Mouse (Mus musculus) brain, adult 2 months (tissue): Measurements from ENCODE around the gene B3galnt2.
A peak's percentile ranks its signal among the peaks of the same experiment; 100 is the strongest.
"Not testable (repeated sequence)": the region's sequence is repeated elsewhere in the genome, so short reads cannot be mapped to it uniquely, and the experiment has no call there.

ENCODE experiments used
- DNase-seq: peaks from one replicate; pipeline ENCODE4 v3.0.0; 2011; ENCODE audit warnings: low read depth, low spot score

B3galnt2 gene

DNA sequence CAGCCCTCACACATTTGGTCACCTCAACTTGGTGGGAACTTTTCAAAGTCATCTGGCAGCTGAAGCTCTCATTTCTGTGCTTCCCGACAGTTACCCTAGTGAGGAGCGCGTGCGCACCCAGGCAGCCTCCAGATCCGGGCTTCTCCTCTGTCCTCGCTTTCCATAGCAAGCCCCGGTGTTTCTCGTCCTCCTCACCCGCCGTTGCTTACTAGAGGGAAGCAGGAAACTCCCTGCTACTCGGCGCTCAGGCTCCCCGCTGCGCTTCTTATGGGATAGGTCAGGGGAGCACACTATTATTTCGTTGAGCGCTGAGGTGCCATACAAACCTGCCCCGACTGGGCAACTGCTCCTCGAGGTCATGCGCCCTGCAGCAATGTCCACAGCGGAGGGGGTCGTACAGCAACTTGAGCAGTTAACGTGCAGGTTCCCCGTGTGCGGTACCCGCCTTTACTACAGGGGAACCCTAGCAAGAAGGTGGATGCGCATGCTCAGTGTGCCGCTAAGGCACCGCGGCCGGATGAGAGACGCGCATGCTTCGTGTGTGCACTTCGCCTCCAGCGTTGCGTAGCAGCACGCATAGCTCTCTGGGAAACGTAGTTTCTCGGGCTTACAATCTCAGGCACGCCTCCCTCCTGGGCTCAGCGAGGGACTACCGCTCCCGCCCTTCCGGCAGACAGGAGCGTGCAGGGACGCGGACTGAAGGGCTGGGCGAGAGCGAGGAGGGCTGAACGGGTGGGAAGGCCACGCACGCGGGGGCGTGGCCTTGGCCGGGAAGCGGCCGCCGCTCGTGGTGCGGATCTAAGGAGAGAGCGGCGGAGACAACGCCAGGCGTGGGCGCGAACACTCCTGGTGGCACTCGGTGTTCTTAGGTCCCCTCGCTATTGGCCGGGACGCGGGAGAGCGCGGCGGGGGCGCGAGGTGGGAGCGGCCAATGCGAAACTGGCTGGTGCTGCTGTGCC is at the start of gene B3galnt2:
Gene B3galnt2, plus strand, starts transcription at position 596 of the 959 bp plus-strand sequence.
- peak; percentile 100 for DNase-seq

DNA sequence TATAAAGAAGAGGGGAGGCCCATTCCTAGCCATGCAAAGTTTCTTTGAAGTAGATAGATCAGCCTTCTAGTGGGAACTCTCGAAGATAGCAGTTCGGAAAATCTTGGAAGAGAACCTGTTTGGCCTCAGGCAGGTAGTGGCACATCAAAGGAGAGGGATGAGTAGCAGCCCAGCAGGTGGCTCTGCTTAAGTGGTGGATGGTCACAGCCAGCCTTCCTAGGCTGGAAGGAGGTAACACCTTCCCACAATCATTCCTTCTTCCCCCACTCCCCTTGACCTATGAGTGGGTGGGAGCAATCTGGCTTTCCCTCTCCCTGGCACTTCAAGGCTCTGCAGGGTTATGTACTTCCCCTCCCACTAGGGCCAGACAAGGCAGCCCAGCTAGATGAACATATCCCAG is 42.9 kb upstream of the B3galnt2 start:
- DNase-seq = no peak

DNA sequence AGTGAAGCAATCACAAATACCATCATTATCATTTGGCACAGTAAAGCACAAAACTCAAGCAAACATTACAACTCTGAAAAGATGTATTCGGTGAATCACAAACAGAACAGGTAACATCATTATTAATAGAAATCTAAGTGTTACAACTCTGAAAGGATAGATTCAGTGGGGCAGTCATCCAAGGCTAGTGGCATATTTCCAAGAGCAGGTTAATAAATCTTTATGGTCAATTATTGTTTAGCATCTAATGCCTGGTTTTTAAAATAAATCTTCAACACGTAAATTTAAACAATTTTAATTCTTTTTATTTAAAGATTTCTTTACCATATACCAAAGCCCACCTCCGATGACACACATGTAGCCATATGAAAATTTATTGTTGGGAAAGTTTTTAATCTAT is 34.9 kb upstream of the B3galnt2 start:
- no peak for DNase-seq

DNA sequence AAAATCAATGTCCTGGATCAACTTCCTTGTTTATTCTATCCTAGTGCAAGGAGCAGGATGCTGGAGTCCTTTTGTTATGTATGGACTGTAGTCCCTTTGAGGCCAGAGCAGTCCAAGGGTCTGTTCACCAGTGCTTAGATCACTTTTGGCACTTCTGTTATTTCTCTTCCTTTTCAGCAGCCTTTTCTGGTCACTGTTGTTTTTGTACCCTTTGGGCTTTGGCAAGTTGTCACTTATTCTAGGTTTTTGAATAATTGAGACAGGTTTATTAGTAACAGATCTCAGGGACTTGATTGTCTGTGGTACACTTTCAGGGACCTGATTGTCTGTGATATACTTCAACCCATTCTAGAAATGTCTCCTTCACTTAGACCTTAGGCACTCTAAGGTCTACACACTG is 31.7 kb upstream of the B3galnt2 start:
- DNase-seq = no peak

DNA sequence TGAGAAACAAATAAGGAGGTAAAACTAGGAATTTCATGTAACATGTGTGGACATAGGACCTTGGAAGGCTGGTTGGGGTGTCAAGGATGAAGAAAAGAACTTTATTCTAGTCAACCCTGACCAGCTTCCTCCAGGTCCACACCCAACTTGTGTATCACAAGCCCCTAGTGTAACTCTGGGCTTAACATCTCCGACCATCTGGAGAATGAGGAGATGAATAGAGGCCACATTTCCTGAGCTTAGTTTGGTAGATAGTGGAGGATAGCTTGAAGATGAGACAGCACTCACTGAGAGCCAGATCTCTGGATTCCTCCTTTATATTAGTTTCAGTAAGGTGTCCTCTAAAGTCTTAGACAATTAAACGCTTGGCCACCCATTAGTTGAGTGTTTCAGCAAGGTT is 24.3 kb upstream of the B3galnt2 start:
- no peak for DNase-seq

DNA sequence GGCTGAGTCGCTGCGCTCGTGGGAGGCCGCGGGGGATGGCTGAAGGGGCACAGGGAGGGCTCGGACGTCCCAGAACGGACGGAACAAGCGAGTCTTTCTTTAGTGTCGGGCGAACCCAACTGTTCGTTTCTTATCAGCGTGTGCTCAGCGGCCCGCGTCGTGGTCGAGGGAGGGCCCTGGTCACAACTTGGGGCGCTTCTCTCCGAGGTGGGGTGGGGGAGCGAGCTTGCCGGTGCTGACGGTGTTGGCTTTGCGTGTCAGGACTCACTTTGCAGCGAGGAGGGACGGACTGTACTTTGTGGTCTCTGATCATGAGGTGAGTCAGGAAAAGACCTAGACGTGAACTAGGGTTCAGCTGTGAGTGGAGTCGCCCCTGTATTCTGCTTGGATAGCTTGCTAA is 662 bp downstream of the B3galnt2 start:
- peak; percentile 29 for DNase-seq

DNA sequence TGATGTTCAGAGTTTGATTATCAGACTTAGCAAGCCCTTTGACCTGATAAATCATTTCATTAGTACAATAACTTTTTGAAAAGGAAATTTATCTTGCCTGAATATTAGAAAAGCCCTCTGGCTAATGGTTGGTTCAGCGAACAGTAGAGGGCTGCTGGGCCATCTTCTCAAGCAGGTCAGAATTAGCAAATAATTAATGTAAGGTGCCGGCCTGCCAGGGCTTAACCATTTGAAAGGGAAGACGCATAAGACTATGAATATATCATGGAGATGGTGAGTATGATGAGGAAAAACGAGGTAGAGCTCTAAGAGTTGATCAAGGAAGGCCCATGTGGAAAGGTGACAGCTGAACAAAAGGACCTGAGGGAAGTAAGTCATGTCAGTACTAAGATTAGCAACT is 2.4 kb downstream of the B3galnt2 start:
- no peak for DNase-seq

DNA sequence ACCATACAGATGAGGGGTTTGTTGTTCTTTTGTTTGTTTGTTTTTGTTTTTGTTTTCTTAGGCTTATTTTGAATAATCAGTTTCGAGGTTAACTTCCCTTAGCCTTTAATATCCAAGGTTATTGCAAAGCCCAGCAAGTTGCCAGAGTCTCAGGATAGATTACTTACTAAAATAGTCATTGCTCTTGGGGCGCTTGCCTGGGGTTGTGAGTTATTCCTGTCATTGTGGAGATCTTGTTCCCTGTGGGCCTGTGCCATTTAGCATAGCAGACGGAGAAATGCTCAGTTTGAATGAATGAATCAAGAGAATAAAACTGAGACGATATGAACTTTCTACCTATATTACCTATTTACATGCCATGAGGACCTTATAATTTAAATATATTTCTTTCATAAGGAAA is 5.9 kb downstream of the B3galnt2 start:
- no peak for DNase-seq

DNA sequence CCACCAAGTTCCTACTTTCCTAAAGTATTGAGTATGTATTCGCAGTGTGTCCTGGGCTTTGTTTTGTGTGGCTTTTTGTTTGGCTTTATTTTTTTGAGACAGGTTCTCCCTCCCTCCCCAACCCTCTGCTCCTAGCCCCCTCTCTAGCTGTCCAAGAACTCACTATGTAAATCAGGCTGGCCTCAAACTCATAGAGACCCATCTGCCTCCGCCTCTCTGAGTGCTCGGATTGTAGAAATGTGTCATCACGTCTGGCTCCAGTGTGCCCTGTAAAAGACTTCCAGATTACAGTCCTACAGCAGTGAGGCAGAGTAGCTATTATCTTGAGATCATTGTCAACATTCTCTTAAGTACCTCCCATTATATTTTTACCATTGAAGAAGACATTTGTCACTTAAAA is 6.8 kb downstream of the B3galnt2 start:
- peak; percentile 7 for DNase-seq

DNA sequence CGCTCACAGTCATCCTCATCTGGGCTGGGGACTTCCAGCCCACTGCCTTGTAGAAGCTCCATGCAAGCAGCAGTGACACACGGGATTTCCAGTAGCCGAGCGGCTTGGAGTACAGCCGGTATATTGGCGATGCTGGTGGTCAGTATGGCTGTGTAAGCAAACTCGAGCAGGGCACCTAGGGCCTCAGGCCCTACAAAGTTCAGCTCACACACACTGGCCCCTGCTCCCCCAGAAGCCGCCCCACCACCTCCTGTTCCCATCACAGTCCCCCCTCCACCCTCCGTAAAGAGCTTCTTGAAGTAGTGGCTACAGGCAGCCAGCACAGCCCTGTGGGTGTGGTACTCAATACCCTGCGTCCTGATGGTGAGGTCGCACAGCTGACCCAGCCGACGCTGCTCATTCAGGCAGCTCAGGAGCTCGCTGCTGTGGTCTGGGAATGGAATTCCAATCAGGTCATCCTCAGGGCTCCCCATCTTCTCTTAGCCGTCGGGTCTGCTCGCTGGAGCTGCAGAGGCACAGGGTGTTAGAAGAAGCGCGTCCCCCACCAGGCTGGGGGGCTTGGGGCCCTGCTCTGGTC is 11.2 kb downstream of the B3galnt2 start:
- DNase-seq = no peak

DNA sequence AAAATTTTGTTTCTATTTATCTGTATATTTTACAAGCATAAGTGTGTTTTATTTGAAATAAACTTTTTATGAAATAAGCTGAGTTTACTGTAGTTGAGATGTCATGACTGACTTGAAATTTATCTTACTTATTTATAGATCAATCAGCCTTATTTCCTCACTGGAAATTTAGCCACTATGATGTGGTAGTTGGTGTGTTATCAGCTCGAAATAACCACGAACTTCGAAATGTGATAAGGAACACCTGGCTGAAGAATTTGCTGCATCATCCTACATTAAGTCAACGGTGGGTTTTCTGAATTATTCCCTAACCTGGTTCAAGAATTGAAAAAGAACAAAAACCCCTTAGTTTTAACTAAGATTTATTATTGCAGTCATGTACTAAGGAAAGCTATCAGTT is 11.9 kb downstream of the B3galnt2 start:
- no peak for DNase-seq

DNA sequence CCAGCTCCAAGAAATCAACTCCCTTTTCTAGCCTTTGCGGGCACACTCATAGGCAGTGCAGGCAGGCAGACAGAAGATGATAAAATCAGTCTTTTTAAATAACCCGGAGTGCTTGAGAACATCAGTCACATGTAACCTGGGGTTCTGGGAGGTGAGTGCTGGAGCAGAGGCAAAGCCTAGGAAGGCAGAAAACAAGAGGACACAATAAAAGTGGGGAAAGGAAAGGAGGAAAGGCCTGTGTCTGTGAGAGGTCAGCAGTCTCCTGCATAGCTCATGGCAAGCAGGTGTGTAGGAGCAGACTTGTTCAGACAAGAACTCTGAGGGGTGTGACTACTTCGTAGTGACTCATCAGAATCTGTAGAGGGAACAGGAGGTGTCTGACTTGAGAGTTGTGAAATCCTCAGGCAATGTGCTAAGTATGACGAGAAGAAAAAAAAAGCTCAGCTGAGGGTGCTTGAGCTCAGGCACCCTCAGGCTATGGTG is 14.4 kb downstream of the B3galnt2 start:
- DNase-seq = peak; percentile 89

DNA sequence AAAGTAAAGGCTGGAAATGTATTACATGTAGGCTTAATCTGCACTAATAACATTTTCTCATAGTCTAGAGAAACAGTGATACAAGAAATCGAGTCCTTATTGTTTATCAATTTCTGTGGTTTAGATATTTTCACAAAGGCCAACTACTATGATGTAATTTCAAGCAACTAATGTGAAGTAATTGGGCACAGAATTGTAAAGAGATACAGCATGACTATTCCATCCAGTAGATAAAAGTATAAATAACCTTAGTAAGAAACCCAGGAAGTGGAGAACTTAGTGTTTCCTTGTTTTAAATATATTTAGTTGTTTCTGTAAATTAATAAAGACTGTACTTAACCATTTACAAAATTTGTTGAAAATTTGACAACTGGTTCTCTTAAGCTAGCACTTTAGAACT is 15.5 kb downstream of the B3galnt2 start:
- DNase-seq = no peak

DNA sequence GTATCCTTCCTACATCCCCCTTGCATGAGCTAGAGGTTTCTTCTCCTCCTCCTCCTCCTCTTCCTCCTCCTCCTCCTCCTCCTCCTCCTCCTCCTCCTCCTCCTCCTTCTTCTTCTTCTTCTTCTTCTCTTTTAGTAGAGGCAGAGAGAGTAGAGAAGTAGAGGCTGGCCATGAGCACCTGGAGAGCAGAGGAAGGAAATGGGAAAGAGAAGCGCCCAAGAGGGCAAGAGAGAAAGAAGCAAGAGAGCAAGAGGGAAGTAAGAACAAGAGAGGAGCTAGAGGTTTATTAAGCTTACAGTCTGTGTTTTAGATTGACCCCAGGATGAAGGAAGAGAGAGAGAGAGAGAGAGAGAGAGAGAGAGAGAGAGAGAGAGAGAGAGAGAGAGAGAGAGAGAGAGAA is 27.6 kb downstream of the B3galnt2 start:
- not testable (repeated sequence) for DNase-seq

DNA sequence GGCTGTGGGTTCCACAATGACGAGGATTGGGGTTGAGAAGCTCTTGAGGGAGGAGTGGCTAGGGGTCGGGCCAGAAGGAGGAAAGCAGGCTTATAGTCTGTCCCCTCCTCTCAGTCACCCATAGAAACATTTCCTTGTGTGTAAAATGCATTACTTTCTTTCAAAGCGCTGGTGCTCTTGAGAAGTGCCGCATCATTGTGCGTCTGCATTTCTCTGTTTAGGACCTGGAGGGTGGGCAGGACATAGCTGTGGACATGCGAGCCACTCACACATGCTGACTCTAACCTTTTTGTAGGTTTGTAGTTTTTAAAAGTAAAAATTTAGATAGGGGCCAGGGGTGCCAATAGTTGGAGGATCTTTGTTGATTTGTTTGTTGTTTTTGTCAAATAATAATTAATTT is 29.3 kb downstream of the B3galnt2 start:
- DNase-seq = no peak

DNA sequence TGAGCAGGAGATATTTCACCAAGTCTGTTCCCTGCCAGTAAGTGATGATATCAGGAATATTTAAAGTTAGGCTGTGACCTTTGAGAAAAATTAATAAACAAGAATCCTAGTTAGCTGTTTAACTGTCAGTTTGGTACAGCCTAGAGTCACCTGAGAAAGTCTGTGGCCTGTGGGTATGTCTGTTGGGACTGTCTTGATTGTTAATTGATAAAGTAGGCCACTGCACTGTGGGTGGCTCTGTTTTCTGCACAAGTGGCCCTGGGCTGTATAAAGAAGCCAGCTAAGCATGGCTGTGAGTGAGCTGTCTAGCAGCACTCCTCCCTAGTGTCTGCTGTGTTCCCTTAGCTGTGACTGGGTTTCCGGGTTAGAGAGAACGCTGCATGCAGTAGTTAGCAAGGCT is 34.9 kb downstream of the B3galnt2 start:
- DNase-seq = no peak

DNA sequence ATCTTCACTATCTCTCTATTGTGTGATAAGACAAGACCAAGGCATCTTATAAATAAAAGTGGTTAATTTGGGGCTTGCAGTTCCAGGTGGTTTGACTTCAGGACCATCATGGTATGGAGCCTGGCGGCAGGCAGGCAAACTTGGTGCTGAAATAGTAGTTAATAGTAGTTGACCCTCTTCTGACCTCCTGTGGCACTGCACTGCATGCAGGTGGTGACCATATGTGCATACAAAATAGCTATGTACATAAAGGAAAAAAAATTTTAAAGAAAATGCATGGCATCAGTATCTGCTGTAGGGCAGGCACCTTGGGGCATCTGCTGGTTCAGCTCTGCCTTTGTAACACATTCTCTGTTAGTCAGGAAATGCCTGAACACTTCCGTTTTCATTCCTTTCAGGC is 36.1 kb downstream of the B3galnt2 start:
- no peak for DNase-seq

DNA sequence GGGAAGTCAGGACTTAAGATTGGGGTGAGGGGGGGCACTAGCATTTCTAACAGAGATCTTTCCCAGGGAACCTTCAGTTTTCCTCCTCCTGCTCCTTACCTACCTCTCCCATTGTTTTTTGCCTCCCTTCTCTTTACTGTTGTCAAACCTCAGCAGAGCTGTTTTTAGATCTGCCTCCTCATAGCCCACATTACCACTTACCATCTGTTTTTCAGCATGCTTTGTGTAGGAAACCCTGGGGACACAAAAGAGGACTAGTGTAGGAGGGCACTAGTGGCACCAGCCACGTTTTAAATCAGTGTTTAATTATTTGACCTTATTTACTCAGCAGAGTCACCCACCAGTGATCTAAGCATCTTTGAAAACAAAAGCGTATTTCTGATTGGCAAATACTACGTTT is 38.8 kb downstream of the B3galnt2 start:
- peak; percentile 79 for DNase-seq

DNA sequence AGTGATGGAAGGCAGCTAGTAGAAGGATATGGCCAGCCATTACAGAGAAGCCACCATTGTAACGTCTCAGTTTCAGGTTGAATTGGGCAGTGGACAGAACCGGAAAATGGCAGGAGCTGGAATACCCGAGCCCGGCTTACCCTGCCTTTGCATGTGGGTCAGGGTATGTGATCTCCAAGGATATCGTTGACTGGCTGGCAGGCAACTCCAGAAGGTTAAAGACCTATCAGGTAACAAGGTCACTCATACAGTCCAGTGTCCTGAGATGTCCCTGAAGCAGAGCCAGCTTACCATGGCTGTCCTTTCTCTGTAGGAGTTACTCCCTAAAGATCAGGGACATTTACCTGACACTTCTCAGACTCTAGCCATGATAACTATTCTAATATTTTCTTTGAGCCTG is 40.8 kb downstream of the B3galnt2 start:
- no peak for DNase-seq

DNA sequence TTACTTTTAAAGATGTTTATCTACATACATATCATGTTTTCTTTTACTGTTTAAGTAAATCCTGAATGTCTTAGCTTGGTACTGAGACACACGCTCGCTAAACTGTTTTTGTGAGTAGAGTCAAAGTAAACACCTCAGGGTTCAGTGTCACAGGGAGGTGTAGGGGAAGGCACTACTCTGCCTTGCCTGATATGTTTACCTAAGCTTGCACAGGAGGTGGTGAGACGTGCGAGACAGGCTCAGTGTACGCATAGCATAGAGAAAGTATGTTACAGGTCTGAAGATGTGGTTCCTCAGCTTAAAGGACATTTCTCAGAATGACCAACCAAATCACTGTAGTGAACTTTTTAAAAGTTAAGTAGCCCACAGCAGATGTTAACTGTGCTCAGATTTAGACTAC is 43.2 kb downstream of the B3galnt2 start:
- DNase-seq = no peak

DNA sequence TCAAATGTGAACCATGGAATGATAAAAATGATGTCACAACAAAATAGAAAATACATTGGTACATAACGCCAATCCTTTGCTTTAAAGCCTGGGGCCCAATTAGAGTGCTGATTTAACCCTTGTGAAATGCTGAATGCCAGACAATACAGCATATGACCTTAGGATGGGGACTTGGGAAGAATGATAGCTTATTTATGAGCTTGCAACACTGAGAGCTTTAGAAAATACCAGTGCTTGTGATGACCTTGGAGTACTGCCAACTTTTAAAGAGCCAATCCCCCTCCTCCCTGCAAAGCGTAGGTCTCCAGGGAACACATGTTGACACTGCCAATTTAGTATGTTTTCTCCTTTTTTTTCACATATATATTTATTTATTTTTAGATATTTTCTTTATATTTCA is 48.4 kb downstream of the B3galnt2 start:
- peak; percentile 20 for DNase-seq

DNA sequence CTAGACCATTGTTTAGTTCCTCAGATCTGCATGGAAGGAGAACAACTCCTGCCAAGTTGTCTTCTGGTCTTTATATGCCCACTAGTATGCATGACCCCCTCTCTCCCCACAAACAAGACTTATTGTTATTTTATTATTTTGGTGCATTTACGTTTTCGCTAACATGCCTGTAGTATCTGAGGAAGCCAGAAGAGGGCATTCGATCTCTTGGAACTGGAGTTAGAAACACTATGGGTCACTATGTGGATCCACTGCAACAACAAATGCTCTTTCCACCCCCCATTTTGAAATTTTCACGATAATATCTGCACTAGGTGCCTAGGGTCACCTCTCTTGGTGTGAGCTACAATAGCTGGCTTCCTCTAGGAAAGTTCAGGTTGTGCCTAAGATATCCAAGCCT is 49.8 kb downstream of the B3galnt2 start:
- peak; percentile 26 for DNase-seq

DNA sequence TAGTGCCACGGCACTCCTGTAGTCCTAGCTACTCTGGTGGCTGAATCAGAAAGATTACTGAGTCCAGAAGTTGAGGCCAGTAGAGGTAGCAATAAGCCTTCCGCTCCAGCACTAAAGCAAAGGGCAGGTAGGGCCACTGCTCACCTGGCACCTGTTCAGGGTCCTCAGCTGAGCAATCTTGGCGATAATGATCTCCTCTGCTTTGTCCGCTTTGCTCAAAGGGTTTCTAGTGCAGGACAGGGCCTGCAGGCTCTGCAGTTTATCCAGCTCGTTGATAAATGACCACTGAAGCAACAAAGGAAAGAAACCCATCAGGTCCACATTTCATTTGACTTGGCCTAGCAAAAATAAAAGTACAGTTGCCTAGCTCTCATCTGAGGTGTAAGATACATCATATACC is 50.7 kb downstream of the B3galnt2 start:
- no peak for DNase-seq
